Mouse (Mus musculus) embryonic stem cell, embryonic (primary cell): Measurements from ENCODE around the gene Krtap1-5.

ENCODE experiments used
- CTCF ChIA-PET, 4 experiments: fragments of 300-600 bp in 2 of 4; fragments of 350-600 bp in 2 of 4; sonication (Branson Sonifier 250); formaldehyde crosslinking; loops; one replicate each; lab custom pipeline; 2022; ENCODE audit warnings: inconsistent platforms in 2 of 4; lab: Charles Lee
- POLR2A ChIA-PET, 4 experiments: fragments of 300-600 bp in 2 of 4; fragments of 350-600 bp in 2 of 4; sonication (Branson Sonifier 250); formaldehyde crosslinking; loops; one replicate each; lab custom pipeline; 2022; ENCODE audit warnings: antibody characterized with exemption in 4 of 4, inconsistent platforms in 1 of 4; lab: Charles Lee

Gene Krtap1-5

GRCm38 (mm10) chr11:99557976-99558745, 22.7 kb downstream of the Krtap1-5 start:
- POLR2A ChIA-PET: interaction anchor here (0.5 to 0.8 kb wide), 4 partner anchors 17 to 762 kb away, joined by 3 read pairs; no protein-coding TSS in a partner anchor
- CTCF ChIA-PET: interaction anchor here in 2 of 4 experiments (0.6 to 0.7 kb wide), 2 partner anchors 15 to 16 kb away, joined by 3 to 6 read pairs; no protein-coding TSS in a partner anchor

DNA sequence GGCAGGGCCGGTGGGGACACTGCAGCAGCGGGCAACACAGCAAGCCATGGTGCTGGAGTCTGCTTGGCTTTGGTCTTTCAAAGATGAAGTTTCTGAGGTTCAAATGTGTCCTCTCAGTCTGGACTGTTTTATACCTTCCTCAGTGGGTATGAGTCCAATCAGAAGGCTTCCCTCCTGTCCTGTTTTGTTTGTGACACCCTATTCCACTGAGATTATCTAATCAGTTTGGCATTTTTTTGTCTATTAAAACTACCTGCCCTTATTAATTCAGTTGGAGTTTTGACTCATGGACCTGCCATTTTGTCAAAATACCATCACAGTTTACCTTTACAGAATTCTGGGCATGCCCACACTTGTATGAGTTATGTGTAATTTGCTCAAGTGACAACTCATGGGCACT, 24.1 kb downstream of the Krtap1-5 start, which contains the start of gene Krtap3-2:
Krtap3-2 (minus strand) TSS at position 101 of the 400 bp plus-strand sequence.
- CTCF ChIA-PET: interaction anchor here in 1 of 4 experiments (0.7 kb wide), 1 partner anchor 1627 kb away, joined by 3 read pairs; no protein-coding TSS in a partner anchor
- POLR2A ChIA-PET: no interaction called here

- CTCF ChIA-PET: no interaction called here
Measured at GRCm38 (mm10) chr11:99556195-99556594, 24.6 kb downstream of the Krtap1-5 start.

DNA sequence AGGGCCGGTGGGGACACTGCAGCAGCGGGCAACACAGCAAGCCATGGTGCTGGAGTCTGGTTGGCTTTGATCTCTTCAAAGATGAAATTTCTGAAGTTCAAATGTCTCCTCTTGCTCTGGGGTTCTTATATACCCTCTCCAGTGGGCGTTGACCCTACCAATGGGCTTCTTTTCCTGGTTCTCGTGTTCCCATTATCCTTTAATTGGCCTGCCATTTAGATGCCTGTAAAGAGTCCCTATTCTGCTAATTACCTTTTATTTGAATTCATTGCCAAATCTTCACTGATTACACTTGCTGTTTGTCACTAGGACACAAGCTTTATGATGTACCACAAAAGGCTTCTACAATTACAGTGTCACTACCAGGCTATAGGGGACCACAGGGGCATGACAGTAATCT, 30.1 kb downstream of the Krtap1-5 start, which contains the start of gene Krtap3-3:
Krtap3-3 (minus strand) TSS at position 101 of the 400 bp plus-strand sequence.
- POLR2A ChIA-PET: no interaction called here
- CTCF ChIA-PET: no interaction called here

More at GRCm38 (mm10) chr11:99556195-99556594, 24.6 kb downstream of the Krtap1-5 start:
- POLR2A ChIA-PET: no interaction called here

GRCm38 (mm10) chr11:99547892-99548291, 32.9 kb downstream of the Krtap1-5 start:
- ChIA-PET POLR2A (interaction anchor here in 1 of 4 experiments (1.1 kb wide), 1 partner anchor 8 kb away, joined by 4 read pairs; no protein-coding TSS in a partner anchor), CTCF (interaction anchor here in 1 of 4 experiments (0.9 kb wide), 1 partner anchor 621 kb away, joined by 3 read pairs; no protein-coding TSS in a partner anchor)

DNA sequence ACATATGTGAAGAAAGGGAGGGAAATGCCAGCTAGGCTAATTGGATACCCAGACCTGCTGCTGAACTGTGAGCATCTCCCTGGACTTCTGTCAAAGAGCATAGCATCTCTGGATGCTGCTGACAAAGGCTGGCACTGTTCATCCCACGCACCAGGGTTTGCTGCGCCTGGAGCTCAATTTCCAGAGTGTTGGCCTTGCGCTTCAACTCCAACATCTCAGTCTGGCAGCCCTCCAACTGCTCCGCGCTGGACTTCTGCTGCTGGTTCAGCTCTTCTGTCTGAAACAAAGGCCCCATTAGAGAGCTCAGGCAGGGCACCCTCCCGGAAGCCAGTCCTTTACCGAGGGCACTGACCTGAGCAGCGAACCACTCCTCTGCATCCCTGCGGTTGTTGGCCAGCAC, 41.1 kb downstream of the Krtap1-5 start:
- ChIA-PET CTCF (interaction anchor here in 1 of 4 experiments (0.5 kb wide), 2 partner anchors 106 to 423 kb away, joined by 3 to 11 read pairs; no protein-coding TSS in a partner anchor), POLR2A (interaction anchor here in 1 of 4 experiments (0.6 kb wide), 1 partner anchor 8 kb away, joined by 4 read pairs; no protein-coding TSS in a partner anchor)
